Mouse (Mus musculus) lung, postnatal 0 days (tissue): ENCODE results near the gene Nhp2.

Source experiments
- CTCF ChIP-seq: IDR thresholded peaks from 2 replicates; pipeline ENCODE4 v1.5.1; 2016; ENCODE audit warnings: antibody characterized with exemption, mild to moderate bottlenecking
- EP300 ChIP-seq: IDR thresholded peaks from 2 replicates; pipeline ENCODE4 v1.6.1; 2016; ENCODE audit warnings: antibody characterized with exemption, mild to moderate bottlenecking, control low read depth

DNA sequence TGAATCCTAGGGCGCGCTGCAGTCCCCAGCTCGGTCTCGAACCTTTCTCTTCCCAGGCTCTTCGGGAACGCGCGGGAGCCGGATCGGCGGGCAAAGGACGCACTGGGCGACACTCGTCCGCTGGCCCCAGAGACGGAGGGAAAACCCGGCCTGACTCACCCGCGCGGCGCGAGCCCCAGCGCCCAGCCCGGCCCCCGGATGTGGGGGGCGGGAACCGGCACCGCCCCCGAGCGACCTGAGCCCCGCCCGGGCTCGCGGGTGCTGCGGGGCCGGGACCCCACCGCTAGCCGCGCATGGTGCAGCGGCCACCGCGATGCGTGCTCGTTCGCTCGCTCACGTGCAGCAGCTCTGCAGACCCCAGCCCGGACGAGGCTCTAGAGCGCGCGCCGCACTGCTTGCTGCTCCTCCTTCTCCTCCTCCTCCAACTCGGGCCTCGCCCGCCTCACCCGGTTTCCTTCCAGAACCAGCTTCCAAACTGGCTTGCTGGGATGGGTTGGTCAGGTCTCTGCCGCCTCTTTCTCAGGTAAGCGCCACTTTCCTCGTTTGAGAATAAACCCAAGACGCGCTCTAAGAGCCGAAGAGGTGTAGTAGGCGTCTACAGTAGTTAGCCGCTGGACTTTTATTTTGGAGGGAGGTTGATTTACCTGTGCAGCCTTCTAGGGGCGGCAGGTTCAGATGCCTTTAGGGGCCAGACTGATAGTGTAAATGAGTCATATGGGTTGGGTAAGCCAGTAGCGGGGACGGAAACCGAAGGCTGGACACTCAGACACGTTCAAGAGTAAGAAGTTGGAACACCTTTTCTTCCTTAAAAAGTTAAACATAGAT, 31.4 kb downstream of the Nhp2 start, which contains the start of the genes N4bp3 and D930048N14Rik:
- TF ChIP-seq CTCF = peak; percentile 20
- TF ChIP-seq EP300 = no peak
